Mouse (Mus musculus) granulocyte monocyte progenitor cell, adult 5-6 weeks (primary cell): ENCODE measurements around the gene Cntfr. TPM values are rescaled to one million over a fixed set of nuclear protein-coding genes. Genes with fewer than 3 reads are reported as not detected.
"Not testable (repeated sequence)": the region's sequence is repeated elsewhere in the genome, so short reads cannot be mapped to it uniquely, and the experiment has no call there.

ENCODE experiments used
- ATAC-seq: replicated peaks from 2 replicates; pipeline ENCODE4 v1.8.0; 2016; ENCODE audit warnings: mild to moderate bottlenecking, moderate TSS enrichment, inconsistent platforms; ENCODE audit not compliant: poor library complexity, severe bottlenecking
- total RNA-seq, 2 experiments: library from RNA; stranded (forward) in 1 of 2; stranded (reverse) in 1 of 2; fragments of 200-712, 200-1000 nt in 1 of 2; fragments of >200 nt in 1 of 2; fragmentation: Nextera tagmentation in 1 of 2; gene quantifications; 2 replicates each; pipeline ENCODE4 v1.2.3; 2014 to 2017

Gene Cntfr
- total RNA-seq, 2 experiments from 2014 or later: not detected

DNA sequence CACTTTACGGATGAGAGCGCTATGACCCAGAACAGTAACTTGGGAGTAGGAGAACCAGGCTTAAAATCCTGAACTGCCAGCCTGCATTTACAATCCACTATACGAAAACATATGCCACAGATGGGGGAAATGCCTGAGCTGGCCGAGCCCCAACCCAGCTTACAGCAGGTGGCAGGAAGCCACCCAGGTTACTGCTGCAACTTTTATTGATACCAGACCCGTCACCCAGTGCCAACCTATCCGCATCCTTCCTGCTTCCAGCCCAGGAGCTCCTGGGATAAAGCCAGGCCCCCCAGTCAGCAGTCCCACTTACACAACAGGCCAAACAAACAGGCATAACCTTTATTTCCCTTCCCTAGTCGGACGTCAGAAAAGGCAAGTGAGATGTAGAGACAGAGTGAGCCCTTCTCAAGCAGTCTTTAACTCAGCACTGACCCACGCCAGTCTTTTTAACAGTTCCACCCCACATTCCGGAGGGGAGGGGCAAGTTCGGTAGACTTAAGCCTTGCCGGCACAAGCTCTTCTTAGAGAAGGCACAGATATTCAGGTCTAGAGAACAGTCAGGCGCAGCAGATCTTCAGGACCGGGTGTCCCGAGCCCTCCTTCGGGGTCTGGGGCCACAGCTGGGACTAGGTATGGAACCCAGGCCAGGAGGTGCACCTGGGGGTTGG lies 15.0 kb upstream of the Cntfr start:
- ATAC-seq: no peak

DNA sequence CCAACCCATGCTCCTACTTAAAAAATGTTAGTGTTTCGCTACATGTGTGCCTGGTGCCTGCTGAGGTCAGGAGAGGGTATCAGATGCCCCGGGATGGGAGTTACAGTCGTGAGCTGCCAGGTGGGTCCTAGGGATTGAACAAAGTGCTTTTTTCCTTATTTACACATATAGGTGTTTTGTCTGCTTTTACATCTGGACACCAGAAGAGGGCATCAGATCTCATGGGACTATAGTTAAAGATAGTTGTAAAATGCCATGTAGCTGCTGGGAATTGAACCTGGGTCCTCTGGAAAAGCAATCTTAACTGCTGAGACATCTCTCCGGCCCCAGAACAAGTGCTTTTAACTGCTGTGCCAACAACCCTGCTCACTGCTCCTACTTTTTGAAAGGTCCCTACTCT lies 13.3 kb upstream of the Cntfr start:
- no peak for ATAC-seq

DNA sequence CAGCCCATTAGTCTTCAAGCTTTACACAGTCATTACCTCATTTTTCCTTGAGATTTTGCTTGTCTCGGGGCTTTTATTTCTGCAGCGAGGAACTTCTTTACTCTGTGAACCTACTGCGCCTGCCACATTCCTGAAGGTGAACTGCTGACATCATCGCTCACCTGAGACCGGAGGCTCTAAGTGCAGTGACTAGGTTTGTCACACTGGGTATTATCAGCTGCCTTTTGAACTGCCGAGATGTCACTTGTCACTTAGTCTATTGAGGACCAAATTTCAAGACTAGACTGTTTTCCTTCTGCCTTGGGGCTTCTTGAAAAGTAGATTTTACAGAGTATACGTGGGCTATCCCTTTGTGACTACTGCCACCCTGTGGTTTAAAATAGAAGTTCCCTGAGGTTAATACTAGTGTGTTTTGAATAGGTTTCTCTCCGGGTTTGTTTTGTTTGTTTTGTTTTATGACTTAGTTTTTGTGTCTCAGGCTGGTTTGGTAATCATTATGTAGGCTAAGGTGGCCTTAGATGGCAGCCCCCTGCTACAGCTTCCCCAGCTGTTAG lies 11.4 kb upstream of the Cntfr start:
- ATAC-seq: no peak; the same call in 1 of the 2 replicates

DNA sequence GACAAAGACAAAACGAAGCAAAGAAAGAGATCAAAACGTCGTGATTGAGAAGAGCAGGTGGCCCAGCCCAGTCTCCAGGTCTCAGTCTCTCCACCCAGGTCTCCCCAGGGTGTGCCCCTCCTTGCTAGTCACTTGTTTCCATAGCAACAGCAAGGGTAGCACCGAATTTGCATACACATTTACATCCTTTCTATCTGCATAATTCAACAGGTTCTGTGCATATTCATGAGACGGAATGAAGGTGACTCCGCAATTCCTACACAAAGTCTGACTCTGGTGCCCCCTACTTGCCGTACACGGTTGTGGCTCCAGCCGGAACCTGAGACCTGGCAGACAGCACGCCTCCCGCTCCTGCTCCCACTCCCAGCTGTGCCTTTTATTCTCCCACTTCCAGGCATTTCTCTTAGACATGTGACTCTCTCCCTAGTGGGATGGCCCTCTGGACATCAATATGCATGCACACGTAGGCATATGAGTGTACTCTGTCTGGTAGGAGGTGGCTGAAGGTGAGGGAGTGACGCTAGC lies 10.2 kb upstream of the Cntfr start:
- peak; percentile 75 for ATAC-seq

DNA sequence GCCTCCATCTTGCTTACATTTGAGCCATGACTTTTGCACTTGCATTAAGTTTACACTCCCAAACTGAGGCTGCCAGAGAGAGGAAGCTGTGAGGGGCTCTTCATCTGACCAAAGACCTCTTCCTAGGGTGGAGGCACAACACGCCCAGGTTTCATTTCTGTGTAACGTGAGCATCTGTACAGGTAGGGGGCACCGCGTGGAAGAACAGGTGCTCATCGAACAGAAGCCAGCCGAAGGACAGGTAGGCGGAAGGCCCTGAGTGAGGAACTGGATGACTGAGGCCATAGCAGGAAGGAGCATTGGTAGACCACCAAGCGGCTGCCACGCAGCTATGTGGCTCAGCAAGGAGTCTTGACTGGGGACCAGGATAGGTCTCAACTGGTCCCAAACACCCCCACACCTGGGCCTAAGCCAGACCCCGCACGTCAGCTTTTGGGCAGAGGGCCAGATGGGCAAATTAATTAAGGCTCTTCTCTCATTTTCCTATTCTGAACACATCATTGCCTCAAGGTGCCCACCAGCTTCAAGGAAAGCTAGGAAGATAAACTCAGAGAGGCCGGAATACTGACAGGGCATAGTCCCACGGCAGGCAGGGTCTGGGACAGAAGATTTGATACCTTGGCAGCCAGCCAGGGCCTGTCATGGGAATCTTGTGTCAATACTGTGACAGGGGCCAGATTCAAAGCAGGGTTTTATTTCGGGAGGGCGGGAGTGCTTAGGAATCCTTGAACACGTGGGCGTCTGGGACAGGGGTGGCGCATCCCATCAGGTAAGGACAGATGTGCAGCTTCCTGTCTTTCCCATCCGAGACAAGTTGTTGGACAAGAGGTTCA lies 9.2 kb upstream of the Cntfr start:
- no peak for ATAC-seq

DNA sequence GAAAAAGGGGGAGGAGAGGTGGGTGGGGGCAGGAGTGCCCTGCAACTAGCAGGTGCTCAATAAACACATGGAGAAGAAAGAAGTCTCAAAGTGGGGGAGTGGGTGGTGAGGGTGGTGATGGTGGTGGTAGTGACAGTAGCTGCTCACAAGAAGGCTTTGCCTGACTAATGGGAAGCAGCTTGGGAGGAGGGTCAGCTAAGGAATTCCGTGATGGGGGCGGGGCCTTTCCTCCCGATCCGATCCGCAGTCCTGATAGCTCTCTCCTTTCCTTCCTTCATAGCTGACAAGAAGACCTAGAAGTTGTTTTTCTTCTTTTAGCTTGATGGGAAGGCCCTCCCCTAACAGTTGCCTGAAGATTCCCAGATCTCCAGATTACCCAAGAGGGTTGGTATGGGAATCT lies 7.8 kb upstream of the Cntfr start:
- no peak for ATAC-seq

DNA sequence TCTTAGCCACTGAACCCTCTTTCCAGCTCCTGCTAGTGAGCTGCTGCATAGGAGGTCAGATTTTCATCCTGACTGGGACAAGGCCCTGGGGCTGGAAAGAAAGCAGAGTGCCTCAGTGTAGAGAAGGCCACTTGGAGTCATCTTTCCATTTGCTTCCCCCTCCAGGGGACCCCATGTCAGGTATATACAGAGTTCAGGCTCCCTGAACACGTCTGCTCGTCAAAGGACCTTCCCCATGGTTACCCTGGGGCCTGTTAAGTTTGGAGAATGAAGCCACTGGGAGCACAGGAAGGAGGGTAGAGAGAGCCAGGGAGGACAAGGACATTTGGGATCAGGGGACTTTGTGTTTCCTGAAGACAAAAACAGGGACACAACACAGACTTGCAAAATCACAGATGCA lies 5.3 kb upstream of the Cntfr start:
- ATAC-seq: not testable (repeated sequence)

DNA sequence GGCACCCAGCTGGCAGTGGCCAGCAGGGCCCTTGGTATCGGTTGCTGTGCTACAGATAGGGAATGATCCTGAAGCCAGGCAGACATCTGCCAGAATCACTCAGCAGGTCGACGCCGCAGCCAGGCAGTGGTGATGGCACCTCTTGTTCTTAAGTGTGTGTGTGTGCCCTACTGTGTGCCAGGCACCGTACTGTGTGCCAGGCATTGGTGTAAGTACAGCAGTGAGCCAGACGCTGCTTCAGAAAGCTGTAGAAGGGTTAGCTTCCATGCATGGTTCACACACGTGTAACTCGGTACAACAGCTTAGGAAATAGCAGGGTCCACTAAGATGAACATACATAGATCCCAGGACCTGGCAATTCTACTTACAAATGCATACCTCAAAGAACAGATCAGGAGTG lies 3.3 kb upstream of the Cntfr start:
- not testable (repeated sequence) for ATAC-seq

DNA sequence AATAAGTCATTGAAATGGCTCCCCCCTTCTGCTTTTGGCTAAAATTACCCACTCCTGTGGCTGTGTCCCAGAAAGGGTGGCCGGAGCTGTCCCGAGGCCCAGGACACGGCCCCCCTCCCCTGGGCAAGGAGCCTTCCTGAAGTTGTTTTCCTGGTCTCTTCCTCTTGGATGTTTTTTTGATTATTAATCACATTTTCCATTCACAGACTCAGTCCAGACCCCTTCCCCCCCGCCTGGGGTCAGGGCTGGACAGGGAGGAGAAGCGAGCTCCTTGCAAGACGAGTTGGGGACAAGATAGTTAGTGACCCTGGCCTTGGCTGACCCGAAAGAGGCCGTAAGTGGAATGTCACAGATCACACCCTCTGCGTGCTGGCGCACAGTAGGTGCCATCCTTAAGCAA lies 2.9 kb upstream of the Cntfr start, which contains the start of gene Il11ra1:
Il11ra1 (plus strand) TSS at position 207 of the 400 bp plus-strand sequence.
- ATAC-seq: not testable (repeated sequence)

DNA sequence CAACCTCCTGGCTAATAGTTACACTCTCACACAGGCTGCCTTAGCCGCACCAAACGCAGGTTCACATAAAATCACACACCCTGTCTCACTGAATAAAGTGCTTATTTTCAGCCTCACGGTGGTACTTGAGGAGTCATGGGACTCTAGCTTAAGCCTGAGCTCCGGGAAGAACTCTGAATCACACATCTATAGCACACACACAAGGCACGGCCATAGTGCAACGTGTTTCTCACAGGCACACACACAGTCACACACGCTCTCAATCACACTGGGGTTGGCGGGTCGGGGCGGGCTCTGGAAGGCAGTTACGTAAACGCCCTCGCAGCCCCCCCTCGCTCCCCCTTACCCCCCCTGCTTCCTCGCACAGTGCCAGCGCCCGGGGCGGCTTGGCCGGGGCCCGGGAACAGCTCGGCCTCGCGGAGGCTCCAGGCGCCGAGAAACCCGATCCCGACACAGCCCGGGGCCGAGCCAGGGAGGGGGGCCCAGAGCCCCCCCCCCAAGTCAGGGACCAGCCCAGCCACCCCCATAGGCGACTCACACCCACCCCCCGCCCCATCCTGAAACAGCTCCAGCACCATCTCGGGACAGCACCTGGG lies 1.6 kb upstream of the Cntfr start:
- not testable (repeated sequence) for ATAC-seq

DNA sequence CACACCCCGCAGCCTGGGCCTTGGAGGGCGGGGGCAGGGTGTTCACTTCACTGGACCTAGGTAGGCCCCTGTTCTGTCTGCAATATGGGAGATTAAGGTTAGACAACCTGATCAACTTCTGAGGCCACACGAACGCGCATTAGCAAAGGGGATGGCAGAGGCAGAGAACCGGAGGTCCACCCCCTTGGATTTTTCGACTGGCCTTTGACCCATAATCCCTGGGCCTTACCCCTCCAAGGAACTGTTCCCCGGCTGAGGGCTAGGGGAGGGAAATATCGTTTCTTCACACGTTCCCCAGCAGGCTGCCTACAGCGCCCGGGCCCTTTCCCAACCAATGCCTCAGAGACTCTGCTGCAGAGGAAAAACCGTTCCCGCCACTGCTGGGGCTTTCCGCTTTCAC lies 437 bp downstream of the Cntfr start:
- ATAC-seq: not testable (repeated sequence)

DNA sequence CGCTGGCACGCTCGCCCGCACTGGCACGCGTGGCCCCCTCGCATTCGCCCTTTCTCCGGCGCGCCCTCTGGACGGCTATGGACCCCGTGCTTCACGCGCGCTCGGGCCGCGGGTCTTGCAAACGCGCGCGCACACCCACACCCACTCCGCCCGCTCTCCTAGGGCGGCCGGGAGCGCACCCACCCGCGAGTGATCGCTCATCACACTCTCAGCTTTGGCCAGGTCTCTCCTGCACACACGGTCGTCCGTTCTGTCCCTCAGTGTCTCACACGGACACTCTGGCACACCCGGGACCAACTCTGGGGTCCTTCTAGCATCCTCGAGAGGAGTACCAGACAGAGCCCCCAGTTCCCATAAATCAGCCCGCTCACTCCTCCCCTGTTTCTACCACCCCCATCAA lies 1.1 kb downstream of the Cntfr start:
- not testable (repeated sequence) for ATAC-seq

DNA sequence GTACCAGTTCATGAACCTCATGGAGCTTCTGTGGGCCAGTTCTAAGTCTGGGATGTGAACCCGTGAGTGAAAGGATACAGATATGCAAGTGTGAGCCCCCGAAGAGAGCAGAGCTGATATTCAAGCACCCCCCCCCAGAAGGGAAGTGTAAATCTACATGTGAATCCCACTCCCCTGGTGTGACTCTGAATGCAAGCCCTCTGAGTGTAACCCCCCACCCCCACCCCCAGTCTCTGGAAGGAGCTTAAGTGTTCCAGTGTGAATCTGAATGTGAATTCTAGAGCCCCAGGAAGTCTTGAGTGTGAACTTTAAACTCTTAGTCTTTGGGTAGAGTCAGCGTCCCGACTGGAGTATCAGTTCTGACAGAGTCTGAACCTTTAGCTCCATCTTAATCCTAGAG lies 3.4 kb downstream of the Cntfr start:
- not testable (repeated sequence) for ATAC-seq

DNA sequence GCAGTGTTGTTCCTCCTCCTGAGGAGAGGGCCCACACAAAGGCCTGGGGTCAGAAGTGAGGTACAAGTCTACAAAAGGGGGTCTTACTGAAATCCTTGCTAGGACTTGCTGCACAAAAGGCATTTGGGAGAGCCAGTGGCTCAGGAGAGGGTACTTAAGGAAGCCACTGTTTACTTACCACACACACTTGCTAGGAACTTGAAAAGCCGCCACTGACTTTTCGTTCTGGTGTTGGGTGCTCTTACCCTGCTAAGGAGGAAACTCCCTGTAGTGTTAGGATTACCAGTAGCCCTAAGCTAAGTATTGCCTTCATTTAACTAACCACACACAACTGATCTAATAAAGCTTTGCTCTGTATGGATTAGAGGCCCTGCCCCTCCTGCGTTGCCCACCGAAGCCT lies 6.9 kb downstream of the Cntfr start:
- ATAC-seq: not testable (repeated sequence)

DNA sequence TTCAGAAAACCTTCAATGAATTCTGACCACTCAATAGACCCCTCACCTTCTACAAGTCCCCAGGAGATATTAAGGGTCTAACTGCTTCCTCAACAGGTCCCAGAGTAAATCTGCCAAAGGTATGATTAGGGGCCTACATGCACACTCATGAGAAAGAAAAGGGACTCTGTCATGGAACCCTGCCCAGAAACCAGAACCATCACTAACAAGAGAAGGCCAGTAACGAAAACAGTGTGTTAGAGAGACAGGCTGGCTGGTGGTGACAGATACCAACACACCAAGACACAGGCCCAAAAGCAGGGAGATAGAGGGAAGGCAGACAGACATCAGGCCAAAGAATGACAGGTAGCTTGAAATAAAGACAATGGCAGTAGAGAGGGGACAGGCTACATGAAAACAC lies 8.3 kb downstream of the Cntfr start:
- not testable (repeated sequence) for ATAC-seq

DNA sequence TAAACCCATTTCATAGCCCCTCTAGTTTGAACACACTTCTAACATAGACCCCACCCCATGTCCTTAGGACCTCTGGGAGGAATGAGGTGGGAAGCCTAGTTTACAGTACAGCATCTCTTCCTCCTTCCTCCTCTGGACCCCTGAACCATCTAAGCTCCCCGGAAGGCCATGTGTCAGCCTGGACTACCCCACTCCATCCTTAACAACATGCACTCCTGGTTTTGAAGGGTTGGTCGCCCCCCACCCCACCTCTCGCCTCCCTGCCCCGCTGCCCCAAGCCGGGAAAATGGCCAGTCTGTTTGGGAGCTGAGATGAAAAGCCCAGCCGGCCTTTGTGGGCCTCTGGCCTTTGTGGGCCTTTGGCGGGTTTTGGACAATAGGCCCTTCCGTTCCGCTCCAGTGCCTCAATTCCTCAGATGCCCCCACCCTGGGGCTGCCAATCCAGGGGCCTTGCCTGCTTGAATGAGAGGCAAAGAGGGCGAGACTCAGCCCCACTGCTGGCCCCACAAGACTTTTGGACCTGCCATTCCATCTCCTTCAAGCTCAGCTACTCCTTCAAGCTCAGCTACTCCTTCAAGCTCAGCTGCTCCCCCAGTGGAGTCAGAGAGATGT lies 10.9 kb downstream of the Cntfr start:
- not testable (repeated sequence) for ATAC-seq

DNA sequence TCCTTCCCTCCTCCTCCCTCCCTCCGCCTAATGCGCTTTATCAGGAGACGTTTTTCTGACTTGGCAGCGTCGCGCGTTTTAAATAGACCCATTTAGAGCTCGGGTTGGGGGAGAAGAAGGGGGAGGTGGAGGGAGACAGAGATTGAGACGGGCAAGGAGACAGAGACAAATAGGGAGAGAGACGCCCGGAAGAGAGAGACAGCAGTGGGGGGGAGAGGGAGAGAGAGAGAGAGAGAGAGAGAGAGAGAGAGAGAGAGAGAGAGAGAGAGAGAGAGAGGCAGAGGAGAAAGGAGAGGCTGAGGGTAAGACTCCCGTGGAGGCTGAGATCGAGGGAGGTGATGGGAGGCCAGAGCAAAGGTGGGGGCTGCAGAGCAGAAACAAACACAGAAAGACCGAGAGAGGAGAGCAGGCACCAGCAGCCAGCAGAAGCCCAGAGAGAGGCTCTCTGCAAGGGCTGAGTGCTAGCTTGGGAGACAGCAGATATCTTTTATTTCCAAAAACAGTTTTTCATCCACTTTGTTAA lies 11.9 kb downstream of the Cntfr start:
- not testable (repeated sequence) for ATAC-seq

DNA sequence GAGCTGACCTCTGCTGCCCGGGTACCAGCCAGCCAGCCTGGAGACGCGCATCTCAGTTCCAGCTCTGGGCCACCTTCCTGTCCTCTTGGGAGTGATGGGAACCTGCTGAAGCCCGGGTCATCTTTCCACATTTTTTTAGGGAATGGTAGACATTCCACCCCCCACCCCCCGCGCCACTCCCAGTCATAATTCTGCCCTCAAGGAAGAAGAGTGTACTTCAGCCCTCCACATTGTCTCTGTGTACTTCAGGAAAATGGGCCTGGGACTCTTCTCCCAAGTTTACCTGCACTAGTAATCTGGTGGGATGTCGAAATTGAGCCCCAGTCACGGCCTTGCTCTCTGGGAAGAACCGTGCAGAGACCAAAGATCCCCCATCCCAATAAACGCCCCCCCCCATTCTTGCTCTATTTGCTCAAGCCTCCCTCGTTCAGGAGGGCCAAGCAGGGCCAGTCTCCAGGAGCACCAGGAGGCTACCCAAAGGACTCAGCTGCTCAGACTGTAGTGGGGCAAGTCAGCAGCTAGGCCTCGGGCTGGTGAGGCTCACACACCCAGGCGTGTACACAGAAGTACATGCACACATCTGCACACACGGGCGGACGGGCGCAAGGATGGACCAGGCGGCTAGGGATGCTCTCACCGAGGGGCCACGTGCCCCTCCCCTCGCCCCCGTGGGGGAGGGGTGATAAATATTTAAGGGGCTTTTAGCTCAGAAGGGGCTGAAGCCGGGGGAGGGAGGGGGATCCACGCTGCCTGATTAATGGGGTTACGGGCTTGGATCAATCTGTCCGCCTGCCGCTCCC lies 12.6 kb downstream of the Cntfr start:
- not testable (repeated sequence) for ATAC-seq

DNA sequence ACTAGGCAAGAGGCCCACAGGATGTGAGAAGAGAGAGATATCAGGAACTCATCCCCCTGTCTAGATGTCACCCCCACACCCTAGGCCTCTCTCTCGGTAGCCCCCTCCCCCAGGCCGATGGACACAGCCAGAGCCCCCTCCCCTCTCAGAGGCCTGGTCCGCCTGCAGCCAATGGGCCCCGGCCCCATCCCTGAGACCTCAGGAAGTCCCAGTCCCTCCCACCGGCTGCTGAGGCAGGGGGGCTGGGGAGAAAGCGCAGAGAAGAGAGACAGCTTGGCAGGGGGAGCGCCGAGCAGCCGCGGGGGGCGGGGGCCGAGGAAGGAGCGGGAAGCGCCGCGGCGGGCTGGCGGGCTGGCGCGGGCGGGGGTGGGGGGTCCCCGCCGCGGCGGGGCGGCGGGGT lies 13.6 kb downstream of the Cntfr start:
- not testable (repeated sequence) for ATAC-seq
